Mouse (Mus musculus) spleen, adult 2 months (tissue): Measurements from ENCODE around the gene Kcnc3. TPM values are rescaled to one million over a fixed set of nuclear protein-coding genes. Genes with fewer than 3 reads are reported as not detected.

Experiments
- DNase-seq, 2 experiments: peaks; one replicate each; pipeline versions ENCODE4 v3.0.0 to v3.0.0-alpha.2; 2012 to 2021; ENCODE audit warnings: low spot score in 2 of 2, low read depth in 1 of 2
- H3K27ac ChIP-seq: fragments of 200-500 bp; 2 replicates; pipeline ENCODE4 v1.5.1; 2012; ENCODE audit warnings: low read length, inconsistent platforms; ENCODE audit not compliant: insufficient read depth
- H3K27me3 ChIP-seq: fragments of 200-500 bp; 2 replicates; pipeline ENCODE4 v1.6.1; 2012; ENCODE audit warnings: mild to moderate bottlenecking, moderate library complexity, low read length, inconsistent platforms; ENCODE audit not compliant: control insufficient read depth, insufficient read depth
- H3K36me3 ChIP-seq: fragments of 200-500 bp; 2 replicates; pipeline ENCODE4 v1.6.1; 2012; ENCODE audit warnings: mild to moderate bottlenecking, low read length, inconsistent platforms; ENCODE audit not compliant: control insufficient read depth, insufficient read depth
- H3K4me1 ChIP-seq: fragments of 200-500 bp; 2 replicates; pipeline ENCODE4 v1.6.1; 2011; ENCODE audit warnings: inconsistent platforms; ENCODE audit not compliant: control insufficient read depth, insufficient read depth, insufficient read length
- H3K4me3 ChIP-seq: fragments of 200-500 bp; 2 replicates; pipeline ENCODE4 v1.5.1; 2011; ENCODE audit warnings: mild to moderate bottlenecking, inconsistent platforms; ENCODE audit not compliant: insufficient read depth, insufficient read length; ENCODE audit errors: extremely low read depth
- CTCF ChIP-seq: fragments of 200-500 bp; IDR thresholded peaks from 2 replicates; pipeline ENCODE4 v1.5.1; 2011; ENCODE audit warnings: mild to moderate bottlenecking, inconsistent platforms; ENCODE audit not compliant: insufficient read depth, insufficient read length, insufficient replicate concordance; ENCODE audit errors: extremely low read depth
- POLR2A ChIP-seq: fragments of 200-500 bp; IDR thresholded peaks from 2 replicates; pipeline ENCODE4 v1.6.1; 2011; ENCODE audit warnings: low read depth, low read length, inconsistent platforms
- WGBS: fragments of 180-500 bp; shearing (Covaris S2); methylation state at CpG from one replicate; pipeline ENCODE4 v1.1.7; 2018; 5-methylcytosine and 5-hydroxymethylcytosine counted together
- polyA plus RNA-seq: library from polyadenylated mRNA; depleted of rRNA; stranded (reverse); fragments of >200 nt; gene quantifications from 2 replicates; pipeline ENCODE4 v1.2.3, GENCODE M21; 2012

Gene Kcnc3
- polyA plus RNA-seq, 1 experiment, result 3.5 TPM

GRCm38 (mm10) chr7:44630437-44630836 lies 40.0 kb downstream of the Kcnc3 start:
- Histone ChIP-seq H3K36me3 (no peaks in the 10 kb centered on the region), H3K4me1 (no peaks in the 10 kb centered on the region)

GRCm38 (mm10) chr7:44632676-44633075 lies 42.2 kb downstream of the Kcnc3 start:
- Histone ChIP-seq H3K4me1 (no peaks in the 10 kb centered on the region), H3K36me3 (no peaks in the 10 kb centered on the region), H3K27me3 (no peaks in the 10 kb centered on the region), H3K27ac (no peak overlapping the region), H3K4me3 (no peak overlapping the region)
- no peak for DNase-seq
- TF ChIP-seq CTCF, result no peak
- no peak for TF ChIP-seq POLR2A
- 41% methylated on average over 13 of the region's 13 CpGs for whole genome bisulfite sequencing

More at GRCm38 (mm10) chr7:44630437-44630836, 40.0 kb downstream of the Kcnc3 start:
- TF ChIP-seq CTCF, result no peak
- TF ChIP-seq POLR2A, result no peak
- 81% methylated on average over 13 of the region's 13 CpGs for WGBS
- no peaks in the 10 kb centered on the region for H3K27me3 ChIP-seq
- no peak overlapping the region for H3K4me3 ChIP-seq
- no peak overlapping the region for H3K27ac ChIP-seq
- DNase-seq, result no peak

- peak in 1 of 2 experiments; percentile 17 for DNase-seq
- no peaks in the 10 kb centered on the region for H3K4me1 ChIP-seq
- H3K27ac ChIP-seq, result no peak overlapping the region
- 21% methylated on average over 15 of the region's 15 CpGs for WGBS
- no peak overlapping the region for H3K4me3 ChIP-seq
- H3K27me3 ChIP-seq, result 0 out of 2 replicates have a peak, but pooled peaks cover 3% of the 10 kb centered on the region
- H3K36me3 ChIP-seq, result no peaks in the 10 kb centered on the region
- peak; percentile 34; the same call in 1 of the 2 replicates for TF ChIP-seq CTCF
- TF ChIP-seq POLR2A, result no peak
These were observed 42.9 kb downstream of the Kcnc3 start for GRCm38 (mm10) chr7:44633407-44633806.

GRCm38 (mm10) chr7:44636684-44637083 lies 46.2 kb downstream of the Kcnc3 start:
- TF ChIP-seq POLR2A (no peak), CTCF (no peak)
- Histone ChIP-seq H3K27me3 (peaks cover 6% of the 10 kb centered on the region; the same call in 1 of the 2 replicates), H3K4me3 (no peak overlapping the region), H3K27ac (no peak overlapping the region), H3K4me1 (no peaks in the 10 kb centered on the region; the same call in 1 of the 2 replicates), H3K36me3 (no peaks in the 10 kb centered on the region)
- WGBS, result 86% methylated on average over 9 of the region's 9 CpGs
- no peak for DNase-seq

- 5% methylated on average over 16 of the region's 16 CpGs for WGBS
- no peak overlapping the region for H3K4me3 ChIP-seq
- no peak for DNase-seq
- no peaks in the 10 kb centered on the region; the same call in 1 of the 2 replicates for H3K4me1 ChIP-seq
- peaks cover 6% of the 10 kb centered on the region; the same call in 1 of the 2 replicates for H3K27me3 ChIP-seq
- no peaks in the 10 kb centered on the region for H3K36me3 ChIP-seq
- no peak for TF ChIP-seq POLR2A
- TF ChIP-seq CTCF, result no peak
- no peak overlapping the region for H3K27ac ChIP-seq
These were observed 48.2 kb downstream of the Kcnc3 start for GRCm38 (mm10) chr7:44638663-44639062.

GRCm38 (mm10) chr7:44640843-44641605 lies 50.6 kb downstream of the Kcnc3 start:
- H3K27ac ChIP-seq, result no peak overlapping the region
- no peak overlapping the region for H3K4me3 ChIP-seq
- H3K36me3 ChIP-seq, result no peaks in the 10 kb centered on the region
- TF ChIP-seq POLR2A (no peak), CTCF (no peak)
- DNase-seq, result no peak
- H3K4me1 ChIP-seq, result no peaks in the 10 kb centered on the region; the same call in 1 of the 2 replicates
- peaks cover 6% of the 10 kb centered on the region; the same call in 1 of the 2 replicates for H3K27me3 ChIP-seq
- WGBS, result 20% methylated on average over 25 of the region's 25 CpGs

GRCm38 (mm10) chr7:44641887-44642286 lies 51.4 kb downstream of the Kcnc3 start:
- no peak overlapping the region for H3K27ac ChIP-seq
- H3K4me1 ChIP-seq, result no peaks in the 10 kb centered on the region; the same call in 1 of the 2 replicates
- H3K36me3 ChIP-seq, result no peaks in the 10 kb centered on the region
- peak in 1 of 2 experiments; percentile 49 for DNase-seq
- H3K4me3 ChIP-seq, result no peak overlapping the region
- peaks cover 6% of the 10 kb centered on the region; the same call in 1 of the 2 replicates for H3K27me3 ChIP-seq
- 24% methylated on average over 8 of the region's 8 CpGs for WGBS
- peak; percentile 51; the same call in 1 of the 2 replicates for TF ChIP-seq CTCF
- TF ChIP-seq POLR2A, result no peak
